Mouse (Mus musculus) midbrain, embryonic 15.5 days (tissue): ENCODE results near the gene Abl1. TPM values are rescaled to one million over a fixed set of nuclear protein-coding genes. Genes with fewer than 3 reads are reported as not detected.

Source experiments
- ATAC-seq: fragments of 200-750 bp; cut with Nextera tagmentation; replicated peaks from 2 replicates; pipeline ENCODE4 v1.8.0; 2017; ENCODE audit warnings: moderate TSS enrichment
- H3K27ac ChIP-seq: fragments of 300-500 bp; sonication (generic); 2 replicates; pipeline ENCODE4 v1.5.1; 2015; ENCODE audit warnings: mild to moderate bottlenecking, inconsistent platforms
- H3K27me3 ChIP-seq: fragments of 300-500 bp; sonication (generic); replicated peaks from 2 replicates; pipeline ENCODE4 v1.6.1; 2015; ENCODE audit warnings: inconsistent platforms
- H3K36me3 ChIP-seq: fragments of 300-500 bp; sonication (generic); replicated peaks from 2 replicates; pipeline ENCODE4 v1.6.1; 2015; ENCODE audit warnings: inconsistent platforms
- H3K4me1 ChIP-seq: fragments of 300-500 bp; sonication (generic); 2 replicates; pipeline ENCODE4 v1.6.1; 2015; ENCODE audit warnings: inconsistent platforms
- H3K4me2 ChIP-seq: fragments of 300-500 bp; sonication (generic); 2 replicates; pipeline ENCODE4 v1.6.1; 2015; ENCODE audit warnings: inconsistent platforms, mild to moderate bottlenecking, moderate library complexity
- H3K4me3 ChIP-seq: fragments of 300-500 bp; sonication (generic); 2 replicates; pipeline ENCODE4 v1.5.1; 2015; ENCODE audit warnings: mild to moderate bottlenecking, inconsistent platforms
- H3K9ac ChIP-seq: fragments of 300-500 bp; sonication (generic); 2 replicates; pipeline ENCODE4 v1.6.1; 2015; ENCODE audit warnings: mild to moderate bottlenecking, inconsistent platforms
- H3K9me3 ChIP-seq: fragments of 300-500 bp; sonication (generic); 2 replicates; pipeline ENCODE4 v1.6.1; 2016; ENCODE audit warnings: inconsistent platforms
- WGBS: fragments of 180-500 bp; shearing (Covaris S2); methylation state at CpG from one replicate; pipeline ENCODE4 v1.1.7; 2015; ENCODE audit warnings: mixed read lengths; 5-methylcytosine and 5-hydroxymethylcytosine counted together
- polyA plus RNA-seq: library from polyadenylated mRNA; unstranded; fragments of >200 nt; fragmentation: Nextera tagmentation; extraction: Ambion mirVana; gene quantifications from 2 replicates; pipeline ENCODE4 v1.2.1, GENCODE M21; 2015

Gene Abl1
- polyA plus RNA-seq, 1 experiment from 2014 or later: 21.7 TPM

- Histone ChIP-seq H3K4me2 (no peak overlapping the region), H3K27me3 (no peaks in the 10 kb centered on the region), H3K36me3 (no peaks in the 10 kb centered on the region), H3K4me3 (no peak overlapping the region), H3K9ac (no peak overlapping the region), H3K4me1 (peaks cover 17% of the 10 kb centered on the region), H3K9me3 (no peaks in the 10 kb centered on the region), H3K27ac (no peak overlapping the region)
- WGBS: 52% methylated on average over 7 of the region's 7 CpGs
- ATAC-seq: no peak
Measured at GRCm38 (mm10) chr2:31770781-31771441, 82.7 kb downstream of the Abl1 start.

GRCm38 (mm10) chr2:31776479-31776878 lies 88.3 kb downstream of the Abl1 start:
- Histone ChIP-seq H3K9ac (no peak overlapping the region), H3K27ac (no peak overlapping the region), H3K27me3 (no peaks in the 10 kb centered on the region), H3K4me3 (no peak overlapping the region), H3K36me3 (peaks cover 10% of the 10 kb centered on the region; the same call in 1 of the 2 replicates), H3K4me1 (no peaks in the 10 kb centered on the region), H3K9me3 (no peaks in the 10 kb centered on the region), H3K4me2 (no peak overlapping the region)
- 98% methylated on average over 3 of the region's 3 CpGs for WGBS
- no peak for ATAC-seq

- no peaks in the 10 kb centered on the region for H3K4me1 ChIP-seq
- no peak overlapping the region for H3K9ac ChIP-seq
- peaks cover 10% of the 10 kb centered on the region; the same call in 1 of the 2 replicates for H3K36me3 ChIP-seq
- ATAC-seq: no peak
- H3K27ac ChIP-seq: no peak overlapping the region
- no peak overlapping the region for H3K4me3 ChIP-seq
- 79% methylated on average over 2 of the region's 2 CpGs for WGBS
- H3K27me3 ChIP-seq: no peaks in the 10 kb centered on the region
- H3K9me3 ChIP-seq: no peaks in the 10 kb centered on the region
- no peak overlapping the region for H3K4me2 ChIP-seq
Measured at GRCm38 (mm10) chr2:31779258-31779657, 91.1 kb downstream of the Abl1 start.

- WGBS: 80% methylated on average over 8 of the region's 8 CpGs
- no peaks in the 10 kb centered on the region for H3K27me3 ChIP-seq
- H3K36me3 ChIP-seq: peaks cover 16% of the 10 kb centered on the region; the same call in 1 of the 2 replicates
- no peaks in the 10 kb centered on the region for H3K9me3 ChIP-seq
- ATAC-seq: no peak
- no peak overlapping the region for H3K4me2 ChIP-seq
- H3K4me1 ChIP-seq: peaks cover 5% of the 10 kb centered on the region; the same call in 1 of the 2 replicates
- H3K4me3 ChIP-seq: no peak overlapping the region
- H3K9ac ChIP-seq: no peak overlapping the region
- no peak overlapping the region for H3K27ac ChIP-seq
Measured at GRCm38 (mm10) chr2:31782958-31783602, 94.9 kb downstream of the Abl1 start.

GRCm38 (mm10) chr2:31785074-31785473 lies 96.9 kb downstream of the Abl1 start:
- Histone ChIP-seq H3K27ac (no peak overlapping the region), H3K9ac (no peak overlapping the region), H3K4me2 (no peak overlapping the region), H3K4me3 (no peak overlapping the region), H3K4me1 (peaks cover 5% of the 10 kb centered on the region; the same call in 1 of the 2 replicates), H3K9me3 (no peaks in the 10 kb centered on the region), H3K27me3 (no peaks in the 10 kb centered on the region), H3K36me3 (peaks cover 6% of the 10 kb centered on the region; the same call in 1 of the 2 replicates)
- 43% methylated on average over 9 of the region's 9 CpGs for WGBS
- ATAC-seq: no peak; the same call in 1 of the 2 replicates

- no peaks in the 10 kb centered on the region for H3K9me3 ChIP-seq
- whole genome bisulfite sequencing: 13% methylated on average over 7 of the region's 7 CpGs
- ATAC-seq: no peak
- H3K4me2 ChIP-seq: no peak overlapping the region
- peaks cover 6% of the 10 kb centered on the region; the same call in 1 of the 2 replicates for H3K36me3 ChIP-seq
- H3K4me1 ChIP-seq: peaks cover 9% of the 10 kb centered on the region; the same call in 1 of the 2 replicates
- H3K27ac ChIP-seq: no peak overlapping the region
- no peak overlapping the region for H3K4me3 ChIP-seq
- H3K9ac ChIP-seq: no peak overlapping the region
- no peaks in the 10 kb centered on the region for H3K27me3 ChIP-seq
Measured at GRCm38 (mm10) chr2:31787029-31787428, 98.9 kb downstream of the Abl1 start.

- Histone ChIP-seq H3K9ac (no peak overlapping the region), H3K4me2 (no peak overlapping the region), H3K4me1 (peaks cover 9% of the 10 kb centered on the region; the same call in 1 of the 2 replicates), H3K27ac (no peak overlapping the region), H3K9me3 (no peaks in the 10 kb centered on the region), H3K27me3 (no peaks in the 10 kb centered on the region), H3K36me3 (peaks cover 10% of the 10 kb centered on the region; the same call in 1 of the 2 replicates), H3K4me3 (no peak overlapping the region)
- WGBS: 76% methylated on average over 3 of the region's 3 CpGs
- no peak for ATAC-seq
Measured at GRCm38 (mm10) chr2:31788227-31788626, 100.1 kb downstream of the Abl1 start.

- ATAC-seq: no peak
- H3K9ac ChIP-seq: no peak overlapping the region
- H3K27ac ChIP-seq: no peak overlapping the region
- WGBS: 87% methylated on average over 2 of the region's 2 CpGs
- H3K4me1 ChIP-seq: peaks cover 9% of the 10 kb centered on the region; the same call in 1 of the 2 replicates
- H3K4me2 ChIP-seq: no peak overlapping the region
- H3K9me3 ChIP-seq: no peaks in the 10 kb centered on the region
- H3K4me3 ChIP-seq: no peak overlapping the region
- peaks cover 10% of the 10 kb centered on the region; the same call in 1 of the 2 replicates for H3K36me3 ChIP-seq
- no peaks in the 10 kb centered on the region for H3K27me3 ChIP-seq
Measured at GRCm38 (mm10) chr2:31789215-31789614, 101.0 kb downstream of the Abl1 start.

GRCm38 (mm10) chr2:31790728-31791251 lies 102.6 kb downstream of the Abl1 start:
- H3K9ac ChIP-seq: no peak overlapping the region
- peaks cover 4% of the 10 kb centered on the region; the same call in 1 of the 2 replicates for H3K36me3 ChIP-seq
- ATAC-seq: 0 out of 2 replicates have a peak, but pooled peaks have one; percentile 38
- no peaks in the 10 kb centered on the region for H3K27me3 ChIP-seq
- peaks cover 9% of the 10 kb centered on the region; the same call in 1 of the 2 replicates for H3K4me1 ChIP-seq
- H3K4me2 ChIP-seq: no peak overlapping the region
- H3K27ac ChIP-seq: peak overlapping the region; percentile 27; the same call in 1 of the 2 replicates
- no peak overlapping the region for H3K4me3 ChIP-seq
- H3K9me3 ChIP-seq: no peaks in the 10 kb centered on the region
- 64% methylated on average over 13 of the region's 13 CpGs for WGBS

- Histone ChIP-seq H3K4me2 (no peak overlapping the region), H3K27ac (0 out of 2 replicates have a peak overlapping the region, but pooled peaks have one; percentile 27), H3K4me1 (peaks cover 9% of the 10 kb centered on the region; the same call in 1 of the 2 replicates), H3K9ac (no peak overlapping the region), H3K27me3 (no peaks in the 10 kb centered on the region), H3K9me3 (no peaks in the 10 kb centered on the region), H3K36me3 (peaks cover 5% of the 10 kb centered on the region; the same call in 1 of the 2 replicates), H3K4me3 (no peak overlapping the region)
- no peak for ATAC-seq
- WGBS: 82% methylated on average over 8 of the region's 8 CpGs
Measured at GRCm38 (mm10) chr2:31791260-31791659, 103.1 kb downstream of the Abl1 start.

- no peak overlapping the region for H3K4me3 ChIP-seq
- H3K36me3 ChIP-seq: peaks cover 16% of the 10 kb centered on the region; the same call in 1 of the 2 replicates
- H3K4me1 ChIP-seq: 0 out of 2 replicates have a peak, but pooled peaks cover 4% of the 10 kb centered on the region
- no peaks in the 10 kb centered on the region for H3K9me3 ChIP-seq
- ATAC-seq: no peak
- no peaks in the 10 kb centered on the region for H3K27me3 ChIP-seq
- H3K27ac ChIP-seq: no peak overlapping the region
- H3K9ac ChIP-seq: no peak overlapping the region
- WGBS: 80% methylated on average over 6 of the region's 6 CpGs
- H3K4me2 ChIP-seq: no peak overlapping the region
Measured at GRCm38 (mm10) chr2:31792611-31793010, 104.4 kb downstream of the Abl1 start.

- 82% methylated on average over 3 of the region's 3 CpGs for WGBS
- no peak for ATAC-seq
- peaks cover 47% of the 10 kb centered on the region for H3K36me3 ChIP-seq
Measured at GRCm38 (mm10) chr2:31796943-31797342, 108.8 kb downstream of the Abl1 start.

More at GRCm38 (mm10) chr2:31796943-31797342, 108.8 kb downstream of the Abl1 start:
- H3K27ac ChIP-seq: no peak overlapping the region
- no peak overlapping the region for H3K9ac ChIP-seq
- no peaks in the 10 kb centered on the region for H3K4me1 ChIP-seq
- no peak overlapping the region for H3K4me2 ChIP-seq
- no peaks in the 10 kb centered on the region for H3K9me3 ChIP-seq
- no peak overlapping the region for H3K4me3 ChIP-seq
- H3K27me3 ChIP-seq: no peaks in the 10 kb centered on the region
